Mouse (Mus musculus) NIH3T3 (cell line): ENCODE measurements at regions not wholly inside any gene's neighbourhood (a gene's known extent, or its start where the extent isn't known, plus 50 kb on each side); places are given as distances from the start of the nearest gene placed in this dataset.

Experiments
- DNase-seq: peaks from one replicate; pipeline ENCODE4 v3.0.0-alpha.2; 2012; ENCODE audit warnings: low read depth

- no peak for DNase-seq
Observed at GRCm38 (mm10) chr2:114993419-114993818, 338.7 kb upstream of the Dph6 start.

DNA sequence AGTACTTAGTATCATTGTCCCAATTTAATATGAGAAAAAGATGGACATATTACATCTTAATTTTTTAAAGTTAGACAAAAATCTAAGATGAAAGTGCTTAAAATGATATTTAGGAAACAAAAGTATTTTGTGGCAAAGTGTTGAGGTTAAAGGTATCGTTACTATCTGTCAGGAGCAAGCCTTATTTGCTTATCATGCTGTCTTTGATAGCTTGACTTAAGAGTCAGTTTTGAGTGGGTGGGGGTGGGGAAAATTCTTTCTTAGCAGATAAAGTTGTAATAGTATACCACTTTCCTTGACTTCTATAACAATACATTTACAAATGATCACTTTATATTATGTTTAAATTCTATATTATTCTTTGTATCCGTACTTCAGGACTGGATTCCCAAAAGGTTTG lies 339.1 kb upstream of the Dph6 start:
- no peak for DNase-seq

DNA sequence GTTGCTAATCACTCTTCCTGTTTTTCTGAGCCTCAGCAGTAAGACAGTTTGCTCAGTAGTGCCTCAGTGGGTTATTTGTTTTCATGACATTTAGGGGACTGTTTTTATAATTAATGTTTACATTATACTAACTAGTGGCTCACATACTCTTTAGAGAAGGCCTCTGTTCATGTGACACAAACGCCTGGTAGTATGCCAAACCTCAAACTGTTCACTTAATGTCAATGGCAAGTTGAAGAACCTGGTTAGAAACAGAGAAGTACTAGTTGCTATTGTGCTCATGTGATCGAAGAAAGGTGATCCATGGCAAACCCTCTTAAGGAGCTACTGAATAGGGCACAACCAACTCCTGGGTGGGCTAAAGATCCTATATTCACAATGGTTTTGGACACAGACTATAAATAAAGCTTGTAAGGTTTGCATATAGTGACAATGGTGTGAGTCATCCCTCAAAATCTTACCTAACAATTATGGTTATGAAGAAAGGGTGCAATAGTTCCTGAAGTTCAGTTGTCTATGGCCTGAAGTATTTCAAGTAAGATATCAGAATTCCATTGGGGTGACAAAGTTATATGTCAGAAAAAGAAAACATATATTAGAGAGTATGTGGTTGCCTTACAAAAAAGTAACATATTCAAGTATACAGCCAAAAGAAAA lies 340.1 kb upstream of the Dph6 start:
- DNase-seq = no peak

GRCm38 (mm10) chr2:115013916-115014315 lies 359.2 kb upstream of the Dph6 start:
- DNase-seq = peak; percentile 64

DNA sequence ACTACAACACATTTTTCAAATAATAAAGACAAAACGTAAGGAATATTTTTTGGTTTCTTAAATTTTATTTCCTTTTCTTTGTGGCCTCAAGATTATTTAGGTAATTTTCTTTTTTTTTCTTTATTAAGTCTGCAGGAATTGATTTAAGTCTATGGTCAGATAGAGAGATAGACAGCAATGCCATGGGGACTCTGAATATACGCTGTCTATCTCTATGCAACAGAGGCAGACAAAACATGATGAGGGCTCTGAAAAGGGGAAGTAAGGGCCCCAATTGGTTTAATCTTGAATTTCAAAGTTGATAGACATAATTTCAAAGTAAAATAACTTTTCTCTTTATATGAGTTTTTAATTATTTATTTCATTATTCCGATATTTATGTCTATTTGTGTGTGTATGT lies 372.0 kb upstream of the Dph6 start:
- no peak for DNase-seq

- no peak for DNase-seq
Observed at GRCm38 (mm10) chr2:115031134-115031533, 376.4 kb upstream of the Dph6 start.

GRCm38 (mm10) chr2:115036205-115036604 lies 381.4 kb upstream of the Dph6 start:
- DNase-seq = peak; percentile 81

DNA sequence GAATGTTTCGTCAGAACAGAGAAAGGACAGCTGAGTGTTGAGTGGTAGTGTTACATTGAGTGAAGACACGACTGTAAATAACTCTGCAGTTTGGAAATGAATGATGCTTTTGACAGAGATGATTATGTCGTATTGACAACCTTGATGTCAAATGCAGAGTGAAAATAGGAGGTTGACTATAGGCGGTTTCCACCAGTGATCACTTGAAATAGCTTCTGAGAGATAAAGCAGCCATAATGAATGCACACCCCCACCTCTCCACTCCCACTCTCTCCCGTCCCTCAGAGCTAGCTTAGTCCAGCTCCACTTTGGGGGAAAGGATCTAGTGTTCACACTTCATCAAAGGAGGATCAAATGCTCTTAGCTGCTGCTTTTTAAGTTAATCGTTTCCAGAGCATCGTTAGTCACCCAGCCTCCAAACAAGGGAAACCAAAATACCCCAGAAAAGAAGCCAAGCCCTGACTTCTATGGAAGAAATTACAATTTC lies 387.6 kb upstream of the Dph6 start:
- no peak for DNase-seq

DNA sequence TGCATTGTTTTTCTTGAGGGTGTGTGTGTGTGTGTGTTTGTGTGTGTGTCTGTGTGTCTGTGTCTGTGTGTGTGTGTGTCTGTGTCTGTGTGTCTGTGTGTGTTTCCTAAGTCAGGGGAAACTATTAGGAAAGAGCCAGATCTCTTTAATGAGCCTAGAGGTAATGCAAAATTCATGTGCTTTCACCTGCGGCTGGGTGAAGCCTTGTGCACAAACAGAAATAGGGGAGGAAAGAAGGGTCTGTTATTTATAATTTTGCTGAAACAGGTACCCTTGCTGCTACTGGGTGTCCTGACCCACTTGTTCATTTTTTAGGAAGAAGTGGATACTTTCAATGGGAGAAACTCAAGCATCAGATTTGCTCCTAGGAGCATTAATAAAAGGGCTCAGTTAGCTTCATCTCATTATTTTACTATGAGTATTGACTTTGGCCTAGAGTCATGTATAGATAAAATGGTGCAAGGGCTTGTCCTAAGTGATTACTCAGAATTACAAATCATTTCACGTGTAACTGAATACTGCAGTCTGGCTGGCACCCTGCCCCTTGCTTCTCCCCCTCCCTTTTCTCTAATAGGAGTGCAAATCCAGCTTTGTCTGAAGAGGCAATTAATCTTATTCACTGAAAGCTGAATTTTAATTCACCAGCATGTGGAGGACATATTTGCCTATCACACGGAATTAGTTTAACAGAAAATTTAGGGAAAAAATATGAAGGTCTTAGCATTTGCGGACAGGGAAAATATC lies 401.7 kb upstream of the Dph6 start:
- peak; percentile 87 for DNase-seq

- no peak for DNase-seq
Observed at GRCm38 (mm10) chr2:115057200-115057599, 402.4 kb upstream of the Dph6 start.

DNA sequence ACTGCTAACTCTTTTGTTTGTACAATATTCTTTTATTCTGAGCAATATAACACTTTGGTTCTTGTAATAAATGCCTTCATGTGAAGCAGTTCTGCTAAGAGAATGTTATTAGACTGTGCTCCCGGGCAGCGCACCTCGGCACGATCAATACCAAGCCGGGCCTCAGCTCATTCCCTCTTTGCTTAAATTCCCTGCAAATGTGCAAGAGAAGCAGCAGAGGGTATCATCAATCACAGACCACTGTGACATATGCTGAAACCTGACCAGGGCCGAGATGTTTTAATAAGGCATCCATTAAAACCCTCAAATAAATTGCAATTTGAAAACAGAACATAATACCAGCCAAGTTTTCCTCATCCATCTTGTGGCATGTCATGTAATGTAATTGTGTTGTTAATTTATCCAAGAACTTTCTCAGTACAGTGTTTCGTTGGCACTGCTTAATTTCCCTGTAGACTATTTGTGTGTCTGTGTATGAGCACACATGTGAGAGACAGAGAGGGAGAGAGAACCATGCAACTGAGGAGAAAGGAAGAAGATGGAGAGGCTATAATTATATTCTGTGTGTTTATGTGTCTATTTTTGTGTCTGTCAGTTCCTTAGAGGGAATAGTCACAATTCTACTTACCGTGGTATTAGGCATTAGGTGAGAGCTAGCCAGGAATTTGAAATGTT lies 412.9 kb upstream of the Dph6 start:
- no peak for DNase-seq

DNA sequence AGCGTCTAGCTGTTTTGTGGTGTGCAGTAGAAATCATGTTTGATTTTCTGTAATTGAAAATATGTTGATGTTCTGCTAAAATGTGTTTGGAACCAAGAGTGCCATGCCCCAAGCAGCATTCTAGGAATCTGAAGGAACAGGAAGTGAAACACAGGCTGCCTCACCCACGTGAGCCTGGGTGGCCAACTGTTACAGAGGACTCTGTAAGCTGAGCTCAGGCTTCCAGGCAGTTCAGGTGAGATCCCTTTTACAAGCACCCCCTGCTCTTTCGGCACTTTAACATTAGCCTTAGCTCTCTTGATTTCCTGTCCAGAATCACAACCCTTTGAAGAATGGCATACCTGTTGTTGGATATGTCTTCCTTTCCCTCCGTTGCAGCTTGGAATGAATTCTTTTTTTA lies 414.9 kb upstream of the Dph6 start:
- no peak for DNase-seq

- DNase-seq = no peak
Observed at GRCm38 (mm10) chr2:115070123-115070522, 415.4 kb upstream of the Dph6 start.

GRCm38 (mm10) chr2:115070666-115071065 lies 415.9 kb upstream of the Dph6 start:
- DNase-seq = no peak

DNA sequence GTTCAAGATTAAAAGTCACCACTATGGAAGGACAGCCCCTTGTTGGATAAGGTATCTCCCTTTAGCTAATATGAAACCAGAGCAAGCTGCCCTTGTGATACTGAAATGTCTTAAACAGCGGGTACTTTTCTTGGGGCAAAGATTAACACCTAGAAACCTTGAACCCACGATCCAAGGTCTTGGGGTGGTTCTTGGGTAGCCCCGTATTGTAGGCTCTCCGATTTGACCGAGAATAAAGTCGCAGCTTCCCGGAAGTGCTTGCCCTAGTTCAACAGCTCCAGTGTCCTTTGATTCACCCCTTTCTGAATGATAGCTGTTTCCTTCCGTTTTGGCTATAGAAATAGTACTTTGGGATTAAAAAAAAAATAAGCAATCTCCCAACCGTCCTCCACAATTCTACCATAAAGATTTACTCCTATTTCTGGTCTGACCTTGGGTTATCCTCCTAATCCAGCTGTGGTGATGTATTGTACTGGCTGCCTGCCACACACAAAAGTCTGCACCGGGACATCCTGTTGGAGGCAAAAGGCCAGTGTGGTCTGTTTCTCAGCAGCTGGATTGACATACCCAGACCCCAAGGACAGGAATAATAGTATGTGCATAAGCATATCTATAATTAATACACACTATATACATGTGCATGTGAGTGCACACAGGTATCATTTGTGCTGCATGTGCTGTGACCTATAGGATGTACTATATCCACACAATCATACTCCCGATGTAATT lies 427.0 kb upstream of the Dph6 start:
- no peak for DNase-seq

- DNase-seq = no peak
Observed at GRCm38 (mm10) chr2:115082292-115082809, 427.6 kb upstream of the Dph6 start.

GRCm38 (mm10) chr2:115088421-115089120 lies 433.8 kb upstream of the Dph6 start:
- DNase-seq = no peak

- DNase-seq = no peak
Observed at GRCm38 (mm10) chr2:115090430-115091175, 435.8 kb upstream of the Dph6 start.

DNA sequence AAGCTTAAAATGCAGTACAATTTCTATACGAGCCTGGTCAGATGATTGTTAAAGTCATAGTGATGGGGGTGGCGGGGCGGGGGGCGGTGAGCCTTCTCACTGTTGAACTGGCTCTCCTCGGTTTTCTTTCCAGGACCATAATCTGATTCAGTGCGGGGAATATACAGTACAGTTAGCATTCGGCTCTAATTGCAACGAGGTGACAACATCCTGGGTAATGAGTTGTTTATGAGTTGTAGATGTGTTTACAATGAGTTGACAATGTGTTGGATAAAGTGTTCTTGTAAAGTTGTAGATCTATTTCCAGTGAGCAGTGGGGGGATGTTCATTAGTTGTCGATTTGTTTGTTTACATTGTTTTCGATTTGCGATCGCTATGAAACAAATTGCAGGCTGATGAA lies 440.6 kb upstream of the Dph6 start:
- DNase-seq = no peak

- DNase-seq = peak; percentile 19
Observed at GRCm38 (mm10) chr2:115101501-115101900, 446.7 kb upstream of the Dph6 start.
